Mouse (Mus musculus) G1E (cell line): ENCODE measurements at regions not wholly inside any gene's neighbourhood (a gene's known extent, or its start where the extent isn't known, plus 50 kb on each side); places are given as distances from the start of the nearest gene placed in this dataset.

ENCODE experiments used
- CTCF ChIP-seq: IDR thresholded peaks from 2 replicates; pipeline ENCODE4 v1.5.1; 2012; ENCODE audit warnings: low read depth, low read length, inconsistent platforms, mixed read lengths
- GATA1 ChIP-seq: IDR thresholded peaks from 2 replicates; pipeline ENCODE4 v1.6.1; 2012; ENCODE audit warnings: borderline replicate concordance, low read length, inconsistent platforms, mixed read lengths
- POLR2AphosphoS5 ChIP-seq: IDR thresholded peaks from 2 replicates; pipeline ENCODE4 v1.6.1; 2012; ENCODE audit warnings: low read depth, low read length, inconsistent platforms; ENCODE audit not compliant: insufficient replicate concordance

GRCm38 (mm10) chr5:29893829-29894228 lies 119.1 kb upstream of the Il6 start:
- no peak for TF ChIP-seq GATA1
- TF ChIP-seq CTCF: no peak
- no peak for TF ChIP-seq POLR2AphosphoS5
